Mouse (Mus musculus) hindlimb bud, embryonic 11.5 days (tissue): ENCODE results near the gene Ppm1n.

Experiments used
- DNase-seq: peaks from one replicate; pipeline ENCODE4 v3.0.0-alpha.2; 2012; ENCODE audit warnings: low read depth, low spot score; ENCODE audit errors: extremely low spot score

Gene Ppm1n

GRCm38 (mm10) chr7:19307739-19308453, 28.0 kb upstream of the Ppm1n start:
- DNase-seq, result no peak

DNA sequence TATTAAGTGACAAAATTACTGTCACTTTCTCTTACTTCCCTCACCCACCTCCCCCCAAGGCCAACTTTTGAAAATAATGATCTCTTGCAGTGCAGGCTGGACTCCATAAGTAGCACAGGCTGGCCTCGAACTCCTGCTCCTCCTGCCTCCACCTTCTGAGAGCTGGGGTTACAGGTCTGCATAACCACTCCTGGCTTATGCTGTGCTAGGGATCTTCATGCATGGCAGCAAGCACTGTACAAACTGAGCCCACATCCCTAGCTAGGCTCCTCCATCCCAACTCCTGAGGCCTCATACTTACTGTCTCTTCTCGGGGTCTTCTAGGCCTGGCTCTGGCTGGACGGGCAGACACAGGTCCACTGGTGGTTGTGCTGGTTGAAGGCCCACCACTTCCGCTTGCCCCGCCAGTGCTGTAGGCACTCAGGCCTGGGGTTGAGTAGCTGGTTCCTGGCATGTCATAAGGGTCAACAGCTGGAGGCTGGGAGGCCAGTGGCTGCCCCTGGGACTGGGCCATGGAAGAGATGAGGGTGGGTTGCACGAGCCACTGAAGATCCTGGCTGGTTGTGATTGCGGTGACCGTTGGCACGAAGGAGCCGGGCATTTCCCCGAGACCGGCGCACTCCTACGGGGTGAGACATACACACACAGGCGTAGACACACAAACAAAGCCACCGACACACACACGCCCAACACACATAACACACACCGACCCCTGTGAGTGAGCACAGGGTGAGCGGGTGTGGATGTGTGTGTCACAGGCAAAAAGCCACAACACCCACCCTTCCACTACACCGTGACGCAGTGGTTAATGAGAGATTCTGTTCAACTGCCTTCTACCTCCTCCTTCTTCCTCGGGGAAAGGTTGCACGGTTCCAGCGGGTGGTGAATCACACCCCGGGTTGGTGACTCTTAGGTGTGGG, 27.2 kb upstream of the Ppm1n start:
- DNase-seq, result no peak

DNA sequence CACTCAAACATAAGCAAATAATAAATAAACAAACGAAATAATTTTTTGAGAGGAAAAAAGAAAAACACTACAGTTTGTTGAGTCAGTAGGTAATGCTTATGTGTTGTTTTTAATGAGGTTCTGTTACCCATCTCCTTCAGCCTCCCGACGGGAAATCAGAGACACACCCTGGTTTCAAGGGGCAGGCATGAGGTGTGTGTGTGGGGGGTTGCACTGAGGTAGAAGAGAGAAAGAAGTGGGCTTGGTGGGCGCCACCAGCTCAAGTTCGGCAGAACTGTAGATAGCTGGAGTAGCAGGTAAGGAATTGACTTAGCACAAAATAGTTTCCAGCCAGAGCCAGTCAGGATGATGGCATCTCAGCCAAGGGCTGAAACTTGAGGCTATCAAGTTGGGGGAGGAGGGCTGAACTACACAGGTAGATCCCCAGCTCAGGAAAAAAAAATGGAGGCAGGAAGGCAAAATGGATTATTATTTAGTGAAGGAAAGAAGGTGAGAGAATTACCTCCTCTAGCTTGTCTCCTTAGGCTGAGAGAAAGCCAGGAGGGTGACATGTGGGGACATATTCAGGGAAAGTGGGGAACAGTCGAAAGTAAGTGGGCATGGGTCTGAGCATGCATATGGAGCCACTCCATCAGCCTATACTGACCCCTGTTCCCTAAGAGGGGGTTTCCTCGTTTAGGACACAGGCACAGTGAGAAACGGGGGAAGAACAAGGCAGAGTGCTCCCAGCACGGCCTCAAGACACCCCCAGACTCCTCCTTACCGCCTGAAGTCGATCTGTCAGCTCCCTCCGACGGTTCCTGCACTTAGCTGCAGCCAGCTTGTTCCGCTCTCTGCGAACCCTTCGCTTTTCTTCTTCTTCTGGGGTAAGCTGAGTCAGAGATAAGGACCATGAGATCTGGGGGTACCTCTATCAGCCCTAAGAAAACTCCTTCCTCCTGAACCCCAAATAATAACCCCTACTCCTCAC, 26.2 kb upstream of the Ppm1n start:
- DNase-seq, result no peak

- no peak for DNase-seq
Measured at GRCm38 (mm10) chr7:19305413-19305735, 25.5 kb upstream of the Ppm1n start.

- no peak for DNase-seq
Measured at GRCm38 (mm10) chr7:19304501-19305412, 24.9 kb upstream of the Ppm1n start.

GRCm38 (mm10) chr7:19303770-19304169, 23.9 kb upstream of the Ppm1n start:
- DNase-seq, result no peak

GRCm38 (mm10) chr7:19303046-19303305, 23.1 kb upstream of the Ppm1n start:
- no peak for DNase-seq

DNA sequence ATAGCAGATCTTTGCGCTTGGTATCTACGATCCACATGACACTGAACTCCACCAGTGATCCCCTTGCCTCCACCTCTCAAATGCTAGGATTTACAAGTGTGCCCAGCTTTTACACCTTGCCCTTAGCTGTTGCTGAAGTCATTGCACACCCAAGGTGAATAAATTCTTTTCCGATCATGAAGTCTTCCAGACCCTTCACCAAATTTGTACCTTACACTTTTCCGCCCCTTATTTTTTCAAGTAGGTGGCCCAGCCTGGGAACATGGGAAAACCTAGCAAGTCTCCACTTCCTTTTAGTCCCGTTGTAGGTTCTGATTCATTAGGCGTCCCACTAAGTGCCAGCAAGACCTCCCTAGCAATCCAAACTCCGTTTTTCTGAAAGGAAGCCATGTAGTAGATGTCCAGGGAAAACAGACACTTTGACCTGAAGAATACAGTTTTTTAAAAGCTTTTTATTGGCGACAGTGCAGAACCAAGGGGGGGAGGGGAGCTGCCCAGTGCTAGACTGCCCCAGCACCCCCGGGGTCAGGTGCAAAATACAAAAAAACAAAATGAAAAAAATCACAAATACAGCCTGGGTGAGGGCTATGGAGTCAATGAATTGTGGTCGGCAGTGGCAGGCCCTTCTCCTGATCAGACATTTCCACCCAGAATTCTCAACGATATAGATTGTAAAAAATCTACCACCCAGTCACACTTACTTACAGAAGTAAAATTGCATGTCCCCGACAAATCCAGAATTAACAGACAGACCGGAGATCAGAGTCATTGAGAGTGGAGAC, 22.6 kb upstream of the Ppm1n start:
- no peak for DNase-seq

- DNase-seq, result no peak
Measured at GRCm38 (mm10) chr7:19301461-19302263, 21.8 kb upstream of the Ppm1n start.

- DNase-seq, result peak; percentile 84
Measured at GRCm38 (mm10) chr7:19300501-19301421, 20.9 kb upstream of the Ppm1n start.

- no peak for DNase-seq
Measured at GRCm38 (mm10) chr7:19299194-19299593, 19.3 kb upstream of the Ppm1n start.

GRCm38 (mm10) chr7:19297794-19298193, 17.9 kb upstream of the Ppm1n start:
- DNase-seq, result no peak

DNA sequence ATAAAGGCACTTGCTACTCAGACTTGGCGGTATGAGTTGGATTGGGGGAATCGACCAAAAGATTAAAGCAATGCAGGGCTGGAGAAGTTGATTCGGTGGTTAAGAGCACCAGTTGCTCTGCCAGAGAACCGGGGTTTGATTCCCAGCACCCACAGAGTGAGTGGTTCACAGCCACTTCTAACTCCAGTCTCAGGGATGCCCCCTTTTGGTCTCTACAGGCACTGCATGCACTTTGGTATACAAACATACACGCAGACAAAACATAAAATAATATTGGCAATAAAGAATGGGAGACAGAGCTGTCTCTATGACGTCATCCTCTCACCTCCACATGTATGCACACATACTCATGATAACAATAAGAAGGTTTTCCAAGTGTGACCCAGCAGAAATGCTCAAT, 17.2 kb upstream of the Ppm1n start:
- DNase-seq, result no peak

DNA sequence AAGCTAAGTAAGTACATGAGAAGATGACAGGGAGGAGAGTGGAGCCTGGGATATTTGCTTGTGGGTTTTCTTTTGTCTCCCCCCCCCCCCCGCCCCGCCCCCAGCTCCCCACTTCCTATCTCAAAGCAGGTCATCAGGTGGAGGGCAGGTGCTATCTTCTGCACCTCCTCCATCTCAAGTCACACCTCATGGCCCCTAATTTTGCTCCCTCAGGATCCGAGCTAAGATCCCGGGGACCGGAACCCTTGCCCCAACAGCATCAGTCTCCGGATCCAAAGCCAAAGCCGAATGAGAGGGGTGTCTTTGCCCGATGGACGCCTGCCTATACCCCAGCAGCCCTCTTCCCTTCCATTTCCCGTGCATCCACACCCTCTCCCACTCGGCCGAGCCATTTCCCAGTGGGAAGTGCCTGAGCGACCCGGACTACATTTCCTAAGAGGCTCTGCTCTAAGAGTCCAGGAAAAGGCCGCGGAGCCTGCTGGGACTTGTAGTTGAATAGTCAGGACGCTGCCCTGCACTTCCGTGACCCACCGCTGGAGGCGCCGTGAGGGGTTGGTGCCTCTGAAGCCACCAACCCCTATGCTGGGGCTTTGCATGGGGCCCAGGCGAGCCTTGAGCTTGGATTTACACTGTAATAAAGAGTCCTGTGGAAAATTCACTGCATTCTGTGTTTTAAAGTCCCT, 15.8 kb upstream of the Ppm1n start:
- DNase-seq, result peak; percentile 80

- DNase-seq, result no peak
Measured at GRCm38 (mm10) chr7:19290969-19291596, 11.2 kb upstream of the Ppm1n start.

DNA sequence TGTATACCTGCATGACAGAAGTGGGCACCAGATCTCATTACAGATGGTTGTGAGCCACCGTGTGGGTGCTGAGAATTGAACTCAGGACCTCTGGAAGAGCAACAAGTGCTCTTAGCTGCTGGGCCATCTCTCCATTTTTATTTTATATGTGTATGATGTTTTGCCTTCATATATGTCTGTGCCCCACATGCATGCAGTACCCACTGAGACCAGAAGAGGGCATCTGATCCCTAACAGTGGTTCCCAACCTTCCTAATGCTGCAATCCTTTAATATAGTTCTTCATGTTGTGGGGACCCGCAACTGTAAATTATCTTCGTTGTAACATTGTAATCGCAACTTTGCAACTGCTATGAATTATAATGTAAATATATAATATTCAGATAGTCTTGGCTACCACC, 4.9 kb upstream of the Ppm1n start:
- no peak for DNase-seq

- DNase-seq, result no peak
Measured at GRCm38 (mm10) chr7:19283406-19283804, 3.5 kb upstream of the Ppm1n start.
